Mouse (Mus musculus): Measurements from ENCODE around the gene Cstf1. TPM values are rescaled to one million over a fixed set of nuclear protein-coding genes. Genes with fewer than 3 reads are reported as not detected.

Cstf1 gene
- polyA plus RNA-seq, 1 experiment from 2014 or later = 19.4 TPM

DNA sequence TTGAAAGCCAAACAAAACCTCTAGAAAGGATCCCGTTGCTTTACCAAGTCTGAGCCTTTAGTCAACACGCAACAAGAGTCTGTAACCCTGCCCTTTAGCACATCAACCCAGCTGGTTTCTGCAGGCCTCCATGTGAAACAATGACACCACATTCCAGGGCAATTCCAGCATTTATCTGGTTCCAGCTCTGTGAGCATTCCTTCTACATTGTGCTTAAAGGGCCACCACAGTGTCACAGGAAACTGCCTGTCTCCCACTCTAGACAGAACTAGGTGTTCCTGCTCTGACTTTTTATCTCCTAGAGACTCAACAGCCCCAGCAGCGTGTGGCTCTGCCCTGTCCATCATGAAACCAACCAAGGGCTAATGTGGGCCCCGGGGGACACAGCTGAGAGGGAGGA, 42.8 kb downstream of the Cstf1 start:
- DNase-seq (ENCODE audit: low spot score) (peak; percentile 87), ATAC-seq (peak; percentile 55)
- Histone ChIP-seq H3K36me3 (ENCODE audit: insufficient read depth, low read length) (no peaks in the 10 kb centered on the region), H3K9me3 (ENCODE audit: low read length) (no peaks in the 10 kb centered on the region), H3K4me1 (ENCODE audit: insufficient read depth, low read depth, low read length) (0 out of 2 replicates have a peak, but pooled peaks cover 3% of the 10 kb centered on the region), H3K4me3 (ENCODE audit: low read depth, low read length) (no peak overlapping the region), H3K9ac (replicated peaks; ENCODE audit: low read depth) (no peak overlapping the region), H3K4me2 (replicated peaks; ENCODE audit: low read depth, low read length) (no peak overlapping the region), H3K27me3 (replicated peaks; ENCODE audit: insufficient read depth, low read length) (no peaks in the 10 kb centered on the region), H3K27ac (ENCODE audit: low read length) (peak overlapping the region; percentile 80)
- WGBS = 18% methylated on average over 4 of the region's 4 CpGs
- TF ChIP-seq EP300 (IDR thresholded peaks at IDR 0.05) (peak; percentile 43; the same call in 1 of the 2 replicates), CTCF (IDR thresholded peaks at IDR 0.05) (no peak)

DNA sequence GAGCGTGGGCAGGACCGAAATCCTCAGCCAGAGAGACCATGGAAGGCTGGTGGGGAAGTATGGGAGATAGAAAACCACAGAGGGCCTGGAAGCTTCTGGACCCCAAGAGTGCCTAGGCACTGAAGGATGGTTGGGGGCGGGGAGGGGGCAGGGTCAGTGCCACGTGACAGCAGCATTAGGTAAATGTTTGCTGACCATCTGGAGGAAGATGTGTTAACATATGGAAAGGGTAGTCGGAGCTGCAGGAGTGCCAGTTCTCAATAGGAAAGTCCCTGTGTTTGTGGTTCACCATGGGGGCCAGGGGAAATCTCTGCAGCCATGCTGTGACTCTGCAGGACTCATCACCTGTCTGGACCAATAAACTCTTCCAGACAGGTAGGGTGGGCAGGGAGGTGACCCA, 43.4 kb downstream of the Cstf1 start:
- no peak overlapping the region for H3K9ac ChIP-seq (replicated peaks; ENCODE audit: low read depth)
- H3K36me3 ChIP-seq (ENCODE audit: insufficient read depth, low read length) = no peaks in the 10 kb centered on the region
- no peak for TF ChIP-seq CTCF (IDR thresholded peaks at IDR 0.05)
- no peak for TF ChIP-seq EP300 (IDR thresholded peaks at IDR 0.05)
- ATAC-seq (no peak), DNase-seq (ENCODE audit: low spot score) (no peak)
- H3K27ac ChIP-seq (ENCODE audit: low read length) = peak overlapping the region; percentile 80
- H3K9me3 ChIP-seq (ENCODE audit: low read length) = no peaks in the 10 kb centered on the region
- H3K4me2 ChIP-seq (replicated peaks; ENCODE audit: low read depth, low read length) = no peak overlapping the region
- H3K27me3 ChIP-seq (replicated peaks; ENCODE audit: insufficient read depth, low read length) = no peaks in the 10 kb centered on the region
- WGBS = 54% methylated on average over 5 of the region's 5 CpGs
- H3K4me1 ChIP-seq (ENCODE audit: insufficient read depth, low read depth, low read length) = 0 out of 2 replicates have a peak, but pooled peaks cover 3% of the 10 kb centered on the region
- no peak overlapping the region for H3K4me3 ChIP-seq (ENCODE audit: low read depth, low read length)

DNA sequence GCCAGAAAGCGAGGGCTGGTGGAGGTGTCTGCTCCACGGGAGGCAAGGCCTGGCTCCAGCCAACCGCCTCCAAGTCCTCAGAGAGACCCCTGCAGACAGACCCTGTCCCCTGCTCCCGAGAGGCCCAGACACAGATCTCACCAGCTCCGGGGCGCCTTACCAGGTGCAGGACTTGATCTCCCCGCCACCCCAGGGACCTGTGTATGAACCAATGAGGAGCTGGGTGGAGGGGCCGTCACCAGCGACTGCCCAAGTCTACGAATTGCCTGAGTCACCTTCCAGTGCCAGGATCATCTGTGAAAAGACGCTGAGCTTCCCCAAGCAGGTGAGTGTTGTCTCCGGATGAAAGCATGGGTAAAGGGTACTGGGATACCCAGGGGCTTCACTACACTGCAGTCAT, 45.7 kb downstream of the Cstf1 start:
- H3K27ac ChIP-seq (ENCODE audit: low read length) = no peak overlapping the region
- H3K4me1 ChIP-seq (ENCODE audit: insufficient read depth, low read depth, low read length) = 0 out of 2 replicates have a peak, but pooled peaks cover 3% of the 10 kb centered on the region
- 53% methylated on average over 12 of the region's 12 CpGs for WGBS

DNA sequence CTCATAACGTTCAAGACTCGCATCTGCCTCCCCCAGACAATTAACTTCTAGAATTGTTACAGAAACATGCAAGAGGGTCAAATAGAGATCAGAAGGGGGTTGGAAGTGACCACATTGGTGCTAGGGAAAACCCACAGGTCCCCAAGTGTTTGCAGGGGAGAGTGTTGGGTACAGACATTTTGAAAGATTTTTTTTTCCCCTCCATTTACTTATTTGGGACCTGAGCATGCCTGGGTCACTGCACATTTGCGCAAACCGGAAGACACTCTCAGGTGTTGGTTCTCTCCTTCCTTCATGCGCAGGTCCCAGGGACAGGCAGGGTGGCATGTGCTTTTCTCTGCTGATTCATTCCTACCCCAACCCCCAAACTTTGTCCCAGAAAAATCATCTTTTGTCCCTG, 46.4 kb downstream of the Cstf1 start:
- Histone ChIP-seq H3K4me1 (ENCODE audit: insufficient read depth, low read depth, low read length) (0 out of 2 replicates have a peak, but pooled peaks cover 3% of the 10 kb centered on the region), H3K9ac (replicated peaks; ENCODE audit: low read depth) (no peak overlapping the region), H3K4me3 (ENCODE audit: low read depth, low read length) (no peak overlapping the region), H3K27ac (ENCODE audit: low read length) (no peak overlapping the region), H3K27me3 (replicated peaks; ENCODE audit: insufficient read depth, low read length) (no peaks in the 10 kb centered on the region), H3K4me2 (replicated peaks; ENCODE audit: low read depth, low read length) (no peak overlapping the region), H3K36me3 (ENCODE audit: insufficient read depth, low read length) (no peaks in the 10 kb centered on the region), H3K9me3 (ENCODE audit: low read length) (no peaks in the 10 kb centered on the region)
- ATAC-seq (no peak), DNase-seq (ENCODE audit: low spot score) (no peak)
- 87% methylated on average over 5 of the region's 5 CpGs for WGBS
- TF ChIP-seq EP300 (IDR thresholded peaks at IDR 0.05) (no peak), CTCF (IDR thresholded peaks at IDR 0.05) (no peak)

More for the DNA sequence above, 45.7 kb downstream of the Cstf1 start:
- DNase-seq (ENCODE audit: low spot score) (no peak), ATAC-seq (no peak)
- H3K4me3 ChIP-seq (ENCODE audit: low read depth, low read length) = no peak overlapping the region
- no peaks in the 10 kb centered on the region for H3K36me3 ChIP-seq (ENCODE audit: insufficient read depth, low read length)
- H3K27me3 ChIP-seq (replicated peaks; ENCODE audit: insufficient read depth, low read length) = no peaks in the 10 kb centered on the region
- no peaks in the 10 kb centered on the region for H3K9me3 ChIP-seq (ENCODE audit: low read length)
- no peak for TF ChIP-seq EP300 (IDR thresholded peaks at IDR 0.05)
- TF ChIP-seq CTCF (IDR thresholded peaks at IDR 0.05) = no peak
- no peak overlapping the region for H3K9ac ChIP-seq (replicated peaks; ENCODE audit: low read depth)
- H3K4me2 ChIP-seq (replicated peaks; ENCODE audit: low read depth, low read length) = no peak overlapping the region

DNA sequence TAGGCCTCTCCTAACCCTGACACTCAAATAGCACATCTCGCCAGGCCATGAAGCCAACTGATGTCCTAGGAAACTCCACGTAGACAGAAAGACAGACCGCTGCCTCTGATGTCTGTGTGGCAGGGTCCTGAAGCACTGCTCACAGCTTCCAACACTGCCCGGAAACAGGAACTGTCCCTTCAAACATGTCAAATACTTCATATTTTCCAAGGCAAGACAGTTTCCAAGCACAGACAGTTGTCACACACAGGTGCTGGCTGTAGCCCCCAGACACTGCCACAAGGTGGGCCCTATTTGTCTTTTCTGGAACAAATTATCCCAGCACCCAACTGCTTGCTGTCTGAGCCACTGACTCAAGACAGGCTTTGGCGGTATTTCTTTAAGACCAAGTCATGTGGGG, 47.7 kb downstream of the Cstf1 start:
- 75% methylated on average over 5 of the region's 5 CpGs for WGBS
- TF ChIP-seq CTCF (IDR thresholded peaks at IDR 0.05) (no peak), EP300 (IDR thresholded peaks at IDR 0.05) (no peak)
- Histone ChIP-seq H3K27ac (ENCODE audit: low read length) (no peak overlapping the region), H3K4me2 (replicated peaks; ENCODE audit: low read depth, low read length) (no peak overlapping the region), H3K4me3 (ENCODE audit: low read depth, low read length) (no peak overlapping the region), H3K9ac (replicated peaks; ENCODE audit: low read depth) (no peak overlapping the region), H3K27me3 (replicated peaks; ENCODE audit: insufficient read depth, low read length) (no peaks in the 10 kb centered on the region), H3K4me1 (ENCODE audit: insufficient read depth, low read depth, low read length) (0 out of 2 replicates have a peak, but pooled peaks cover 3% of the 10 kb centered on the region), H3K36me3 (ENCODE audit: insufficient read depth, low read length) (peaks cover 4% of the 10 kb centered on the region; the same call in 1 of the 2 replicates), H3K9me3 (ENCODE audit: low read length) (no peaks in the 10 kb centered on the region)
- DNase-seq (ENCODE audit: low spot score) (no peak), ATAC-seq (no peak)

DNA sequence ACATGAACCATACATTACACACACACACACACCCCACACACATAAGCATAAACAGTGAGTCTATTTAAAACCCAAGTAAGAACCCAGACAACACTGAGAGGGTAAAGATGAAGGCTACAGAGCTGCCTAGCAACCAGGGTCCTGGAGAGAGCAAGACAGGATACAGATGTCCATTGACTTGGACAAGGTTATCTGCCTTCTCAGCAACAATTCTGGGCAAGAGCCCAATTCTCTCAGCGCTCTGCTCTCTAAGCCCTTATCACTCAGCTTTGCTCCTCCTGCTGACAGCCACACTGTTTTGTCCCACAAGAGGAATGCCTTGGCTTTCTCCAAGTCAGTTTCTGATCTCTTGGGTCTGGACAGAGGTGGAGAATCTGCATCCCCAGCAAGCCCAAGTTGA, 60.1 kb downstream of the Cstf1 start:
- no peak overlapping the region for H3K4me2 ChIP-seq (replicated peaks; ENCODE audit: low read depth, low read length)
- no peaks in the 10 kb centered on the region for H3K9me3 ChIP-seq (ENCODE audit: low read length)
- no peaks in the 10 kb centered on the region for H3K27me3 ChIP-seq (replicated peaks; ENCODE audit: insufficient read depth, low read length)
- no peaks in the 10 kb centered on the region for H3K4me1 ChIP-seq (ENCODE audit: insufficient read depth, low read depth, low read length)
- DNase-seq (ENCODE audit: low spot score) = peak; percentile 83
- ATAC-seq = peak; percentile 92
- TF ChIP-seq EP300 (IDR thresholded peaks at IDR 0.05) (no peak), CTCF (IDR thresholded peaks at IDR 0.05) (peak; percentile 32; the same call in 1 of the 2 replicates)
- no peak overlapping the region for H3K4me3 ChIP-seq (ENCODE audit: low read depth, low read length)
- no peak overlapping the region for H3K27ac ChIP-seq (ENCODE audit: low read length)
- no peak overlapping the region for H3K9ac ChIP-seq (replicated peaks; ENCODE audit: low read depth)
- WGBS = 19% methylated on average over 1 of the region's 1 CpGs
- H3K36me3 ChIP-seq (ENCODE audit: insufficient read depth, low read length) = no peaks in the 10 kb centered on the region

Other genes with a start within 250 kb of the Cstf1 start
- not detected in 2 replicates for gene Mc3r, start 122.2 kb upstream of the Cstf1 start, polyA plus RNA-seq (2015; fragmentation: Nextera tagmentation; extraction: Ambion mirVana)
- 32.8 and 37.0 TPM in 2 replicates for gene Fam210b, start 25.1 kb upstream of the Cstf1 start, polyA plus RNA-seq (2015; fragmentation: Nextera tagmentation; extraction: Ambion mirVana)
- gene Aurka, start 146 bp upstream of the Cstf1 start, polyA plus RNA-seq (2015; fragmentation: Nextera tagmentation; extraction: Ambion mirVana) = 6.3 and 7.9 TPM in 2 replicates
- gene Cass4, start 23.1 kb downstream of the Cstf1 start, polyA plus RNA-seq (2015; fragmentation: Nextera tagmentation; extraction: Ambion mirVana) = 9.3 and 11.9 TPM in 2 replicates
- gene Rtf2, start 69.9 kb downstream of the Cstf1 start, polyA plus RNA-seq (2015; fragmentation: Nextera tagmentation; extraction: Ambion mirVana) = 73.4 and 74.2 TPM in 2 replicates
- gene Gcnt7, start 87.9 kb downstream of the Cstf1 start, polyA plus RNA-seq (2015; fragmentation: Nextera tagmentation; extraction: Ambion mirVana) = 0.58 and 0.64 TPM in 2 replicates
- 0.27 and 0.41 TPM in 2 replicates for gene Fam209, start 101.8 kb downstream of the Cstf1 start, polyA plus RNA-seq (2015; fragmentation: Nextera tagmentation; extraction: Ambion mirVana)
- gene Tfap2c, start 178.9 kb downstream of the Cstf1 start, polyA plus RNA-seq (2015; fragmentation: Nextera tagmentation; extraction: Ambion mirVana) = 0.05 TPM in 1 of 2 replicates, not detected in the other